Mouse (Mus musculus) neural tube, embryonic 15.5 days (tissue): ENCODE measurements at regions not wholly inside any gene's neighbourhood (a gene's known extent, or its start where the extent isn't known, plus 50 kb on each side); places are given as distances from the start of the nearest gene placed in this dataset.

Experiments
- ATAC-seq: fragments of 200-750 bp; cut with Nextera tagmentation; 2 replicates; pipeline ENCODE4 v1.8.0; 2017; ENCODE audit warnings: mild to moderate bottlenecking, moderate TSS enrichment, moderate library complexity; ENCODE audit not compliant: low FRiP score
- H3K27ac ChIP-seq: fragments of 300-500 bp; sonication (generic); replicated peaks from 2 replicates; pipeline ENCODE4 v1.5.1; 2015; ENCODE audit warnings: mild to moderate bottlenecking, inconsistent platforms
- H3K27me3 ChIP-seq: fragments of 300-500 bp; sonication (generic); replicated peaks from 2 replicates; pipeline ENCODE4 v1.6.1; 2015; ENCODE audit warnings: inconsistent platforms
- H3K36me3 ChIP-seq: fragments of 300-500 bp; sonication (generic); 2 replicates; pipeline ENCODE4 v1.6.1; 2015; ENCODE audit warnings: inconsistent platforms
- H3K4me1 ChIP-seq: fragments of 300-500 bp; sonication (generic); 2 replicates; pipeline ENCODE4 v1.6.1; 2015; ENCODE audit warnings: inconsistent platforms
- H3K4me2 ChIP-seq: fragments of 300-500 bp; sonication (generic); 2 replicates; pipeline ENCODE4 v1.6.1; 2015; ENCODE audit warnings: inconsistent platforms, mild to moderate bottlenecking, moderate library complexity
- H3K4me3 ChIP-seq: fragments of 300-500 bp; sonication (generic); replicated peaks from 2 replicates; pipeline ENCODE4 v1.5.1; 2015; ENCODE audit warnings: mild to moderate bottlenecking, inconsistent platforms
- H3K9ac ChIP-seq: fragments of 300-500 bp; sonication (generic); replicated peaks from 2 replicates; pipeline ENCODE4 v1.6.1; 2015; ENCODE audit warnings: mild to moderate bottlenecking, inconsistent platforms
- H3K9me3 ChIP-seq: fragments of 300-500 bp; sonication (generic); replicated peaks from 2 replicates; pipeline ENCODE4 v1.6.1; 2016; ENCODE audit warnings: inconsistent platforms
- WGBS: fragments of 180-500 bp; shearing (Covaris S2); methylation state at CpG from one replicate; pipeline ENCODE4 v1.1.7; 2015; ENCODE audit warnings: mixed read lengths; 5-methylcytosine and 5-hydroxymethylcytosine counted together

GRCm38 (mm10) chr6:143561316-143562088, 394.5 kb downstream of the Etnk1 start:
- Histone ChIP-seq H3K4me3 (no peak overlapping the region), H3K9me3 (no peaks in the 10 kb centered on the region), H3K27ac (no peak overlapping the region), H3K9ac (no peak overlapping the region), H3K4me2 (no peak overlapping the region), H3K27me3 (no peaks in the 10 kb centered on the region), H3K36me3 (no peaks in the 10 kb centered on the region), H3K4me1 (no peaks in the 10 kb centered on the region)
- WGBS, result 80% methylated on average over 6 of the region's 6 CpGs
- no peak for ATAC-seq

GRCm38 (mm10) chr6:143571356-143572115, 404.5 kb downstream of the Etnk1 start:
- Histone ChIP-seq H3K4me1 (no peaks in the 10 kb centered on the region), H3K9ac (no peak overlapping the region), H3K9me3 (no peaks in the 10 kb centered on the region), H3K4me2 (no peak overlapping the region), H3K27me3 (no peaks in the 10 kb centered on the region), H3K4me3 (no peak overlapping the region), H3K36me3 (no peaks in the 10 kb centered on the region), H3K27ac (no peak overlapping the region)
- 88% methylated on average over 24 of the region's 24 CpGs for whole genome bisulfite sequencing
- no peak for ATAC-seq

- 88% methylated on average over 1 of the region's 1 CpGs for WGBS
- H3K4me1 ChIP-seq, result no peaks in the 10 kb centered on the region
- no peak overlapping the region for H3K4me3 ChIP-seq
- no peak overlapping the region for H3K9ac ChIP-seq
- no peak overlapping the region for H3K4me2 ChIP-seq
- no peaks in the 10 kb centered on the region for H3K36me3 ChIP-seq
- ATAC-seq, result no peak
- no peaks in the 10 kb centered on the region for H3K27me3 ChIP-seq
- no peaks in the 10 kb centered on the region for H3K9me3 ChIP-seq
- no peak overlapping the region for H3K27ac ChIP-seq
These were observed 412.2 kb downstream of the Etnk1 start for GRCm38 (mm10) chr6:143579223-143579622.

- H3K4me1 ChIP-seq, result no peaks in the 10 kb centered on the region
- no peak overlapping the region for H3K27ac ChIP-seq
- no peaks in the 10 kb centered on the region for H3K27me3 ChIP-seq
- H3K9me3 ChIP-seq, result no peaks in the 10 kb centered on the region
- H3K36me3 ChIP-seq, result no peaks in the 10 kb centered on the region
- H3K4me3 ChIP-seq, result no peak overlapping the region
- WGBS, result 77% methylated on average over 1 of the region's 1 CpGs
- H3K4me2 ChIP-seq, result no peak overlapping the region
- ATAC-seq, result no peak
- no peak overlapping the region for H3K9ac ChIP-seq
These were observed 422.6 kb downstream of the Etnk1 start for GRCm38 (mm10) chr6:143589666-143590065.

GRCm38 (mm10) chr6:143590231-143590630, 423.2 kb downstream of the Etnk1 start:
- no peak for ATAC-seq

GRCm38 (mm10) chr6:143592490-143592889, 425.5 kb downstream of the Etnk1 start:
- Histone ChIP-seq H3K27me3 (no peaks in the 10 kb centered on the region), H3K9me3 (no peaks in the 10 kb centered on the region), H3K4me1 (no peaks in the 10 kb centered on the region), H3K36me3 (no peaks in the 10 kb centered on the region), H3K9ac (no peak overlapping the region), H3K4me3 (no peak overlapping the region), H3K4me2 (no peak overlapping the region), H3K27ac (no peak overlapping the region)
- 86% methylated on average over 3 of the region's 3 CpGs for WGBS
- ATAC-seq, result no peak

More at GRCm38 (mm10) chr6:143590231-143590630, 423.2 kb downstream of the Etnk1 start:
- Histone ChIP-seq H3K4me3 (no peak overlapping the region), H3K4me1 (no peaks in the 10 kb centered on the region), H3K27ac (no peak overlapping the region), H3K36me3 (no peaks in the 10 kb centered on the region), H3K9me3 (no peaks in the 10 kb centered on the region), H3K4me2 (no peak overlapping the region), H3K27me3 (no peaks in the 10 kb centered on the region), H3K9ac (no peak overlapping the region)
- 75% methylated on average over 4 of the region's 4 CpGs for WGBS

GRCm38 (mm10) chr6:143595486-143595885, 428.5 kb downstream of the Etnk1 start:
- Histone ChIP-seq H3K27me3 (no peaks in the 10 kb centered on the region), H3K4me2 (no peak overlapping the region), H3K9me3 (no peaks in the 10 kb centered on the region), H3K4me3 (no peak overlapping the region), H3K4me1 (no peaks in the 10 kb centered on the region), H3K36me3 (no peaks in the 10 kb centered on the region), H3K27ac (no peak overlapping the region), H3K9ac (no peak overlapping the region)
- 43% methylated on average over 2 of the region's 2 CpGs for WGBS
- ATAC-seq, result no peak

- no peaks in the 10 kb centered on the region for H3K4me1 ChIP-seq
- no peak overlapping the region for H3K4me3 ChIP-seq
- H3K36me3 ChIP-seq, result no peaks in the 10 kb centered on the region
- H3K4me2 ChIP-seq, result no peak overlapping the region
- WGBS, result 82% methylated on average over 3 of the region's 3 CpGs
- no peak for ATAC-seq
- H3K27me3 ChIP-seq, result no peaks in the 10 kb centered on the region
- no peak overlapping the region for H3K9ac ChIP-seq
- no peaks in the 10 kb centered on the region for H3K9me3 ChIP-seq
- H3K27ac ChIP-seq, result no peak overlapping the region
These were observed 430.4 kb downstream of the Etnk1 start for GRCm38 (mm10) chr6:143597414-143597813.

GRCm38 (mm10) chr6:143598916-143599315, 431.9 kb downstream of the Etnk1 start:
- H3K27ac ChIP-seq, result no peak overlapping the region
- H3K9me3 ChIP-seq, result no peaks in the 10 kb centered on the region
- ATAC-seq, result no peak
- H3K36me3 ChIP-seq, result no peaks in the 10 kb centered on the region
- WGBS, result 80% methylated on average over 4 of the region's 4 CpGs
- no peak overlapping the region for H3K4me3 ChIP-seq
- H3K4me1 ChIP-seq, result no peaks in the 10 kb centered on the region
- H3K9ac ChIP-seq, result no peak overlapping the region
- no peaks in the 10 kb centered on the region for H3K27me3 ChIP-seq
- no peak overlapping the region for H3K4me2 ChIP-seq

- Histone ChIP-seq H3K9ac (no peak overlapping the region), H3K9me3 (no peaks in the 10 kb centered on the region), H3K4me1 (peaks cover 4% of the 10 kb centered on the region; the same call in 1 of the 2 replicates), H3K27ac (no peak overlapping the region), H3K4me2 (no peak overlapping the region), H3K27me3 (no peaks in the 10 kb centered on the region), H3K4me3 (no peak overlapping the region), H3K36me3 (no peaks in the 10 kb centered on the region)
- WGBS, result 78% methylated on average over 1 of the region's 1 CpGs
- ATAC-seq, result no peak
These were observed 442.1 kb downstream of the Etnk1 start for GRCm38 (mm10) chr6:143609100-143609499.

GRCm38 (mm10) chr6:143612966-143613365, 445.9 kb downstream of the Etnk1 start:
- H3K4me1 ChIP-seq, result peaks cover 9% of the 10 kb centered on the region; the same call in 1 of the 2 replicates
- no peak overlapping the region for H3K4me2 ChIP-seq
- 79% methylated on average over 10 of the region's 10 CpGs for WGBS
- no peak for ATAC-seq
- no peak overlapping the region for H3K9ac ChIP-seq
- H3K4me3 ChIP-seq, result no peak overlapping the region
- no peak overlapping the region for H3K27ac ChIP-seq
- H3K9me3 ChIP-seq, result no peaks in the 10 kb centered on the region
- no peaks in the 10 kb centered on the region for H3K36me3 ChIP-seq
- H3K27me3 ChIP-seq, result no peaks in the 10 kb centered on the region

GRCm38 (mm10) chr6:143614431-143614987, 447.5 kb downstream of the Etnk1 start:
- H3K9me3 ChIP-seq, result no peaks in the 10 kb centered on the region
- no peaks in the 10 kb centered on the region for H3K27me3 ChIP-seq
- 53% methylated on average over 11 of the region's 11 CpGs for WGBS
- peaks cover 9% of the 10 kb centered on the region; the same call in 1 of the 2 replicates for H3K4me1 ChIP-seq
- H3K4me3 ChIP-seq, result no peak overlapping the region
- peak overlapping the region; percentile 51 for H3K27ac ChIP-seq
- no peak overlapping the region for H3K9ac ChIP-seq
- H3K4me2 ChIP-seq, result no peak overlapping the region
- ATAC-seq, result peak; percentile 80
- H3K36me3 ChIP-seq, result no peaks in the 10 kb centered on the region
